Mouse (Mus musculus): Measurements from ENCODE around the gene Lif. TPM values are rescaled to one million over a fixed set of nuclear protein-coding genes. Genes with fewer than 3 reads are reported as not detected.

Lif gene
- total and polyA plus RNA-seq, 2 experiments from 2014 or later, result 0.10 to 0.21 TPM

GRCm38 (mm10) chr11:4319212-4319955 is 62.0 kb downstream of the Lif start:
- 91% methylated on average over 14 of the region's 14 CpGs for WGBS
- no peak for TF ChIP-seq CTCF (IDR thresholded peaks at IDR 0.05; ENCODE audit: low read depth)
- no peak for ATAC-seq
- Histone ChIP-seq H3K27me3 (ENCODE audit: insufficient read depth, low read length) (no peaks in the 10 kb centered on the region), H3K9me3 (ENCODE audit: low read length) (no peaks in the 10 kb centered on the region), H3K27ac (no peak overlapping the region), H3K4me2 (ENCODE audit: low read depth, low read length) (no peak overlapping the region), H3K4me1 (ENCODE audit: insufficient read depth, low read length) (no peaks in the 10 kb centered on the region), H3K9ac (replicated peaks; ENCODE audit: low read length) (no peak overlapping the region), H3K4me3 (ENCODE audit: low read length) (no peak overlapping the region), H3K36me3 (ENCODE audit: insufficient read depth, low read length) (no peaks in the 10 kb centered on the region)
- no peak for DNase-seq (ENCODE audit: low spot score)

GRCm38 (mm10) chr11:4320876-4321275 is 63.5 kb downstream of the Lif start:
- H3K4me1 ChIP-seq (ENCODE audit: insufficient read depth, low read length), result no peaks in the 10 kb centered on the region
- H3K27ac ChIP-seq, result no peak overlapping the region
- TF ChIP-seq CTCF (IDR thresholded peaks at IDR 0.05; ENCODE audit: low read depth), result no peak
- no peaks in the 10 kb centered on the region for H3K36me3 ChIP-seq (ENCODE audit: insufficient read depth, low read length)
- H3K27me3 ChIP-seq (ENCODE audit: insufficient read depth, low read length), result no peaks in the 10 kb centered on the region
- no peak for DNase-seq (ENCODE audit: low spot score)
- H3K9ac ChIP-seq (replicated peaks; ENCODE audit: low read length), result no peak overlapping the region
- H3K9me3 ChIP-seq (ENCODE audit: low read length), result no peaks in the 10 kb centered on the region
- ATAC-seq, result no peak
- no peak overlapping the region for H3K4me2 ChIP-seq (ENCODE audit: low read depth, low read length)
- no peak overlapping the region for H3K4me3 ChIP-seq (ENCODE audit: low read length)
- 69% methylated on average over 4 of the region's 4 CpGs for WGBS

Other genes with a start within 250 kb of the Lif start
- not detected in 2 replicates for gene Sec14l4, start 226.1 kb upstream of the Lif start, total RNA-seq (2014; rRNA removed)
- not detected in 2 replicates for gene Sec14l4, start 226.1 kb upstream of the Lif start, polyA plus RNA-seq (2015; fragmentation: Nextera tagmentation; extraction: Ambion mirVana)
- 0.36 and 1.6 TPM in 2 replicates for gene Sec14l3, start 192.7 kb upstream of the Lif start, total RNA-seq (2014; rRNA removed)
- gene Sec14l3, start 192.7 kb upstream of the Lif start, polyA plus RNA-seq (2015; fragmentation: Nextera tagmentation; extraction: Ambion mirVana), result 1.7 and 1.8 TPM in 2 replicates
- 14.8 and 20.4 TPM in 2 replicates for gene Mtfp1, start 162.1 kb upstream of the Lif start, total RNA-seq (2014; rRNA removed)
- 17.7 TPM in 2 replicates for gene Mtfp1, start 162.1 kb upstream of the Lif start, polyA plus RNA-seq (2015; fragmentation: Nextera tagmentation; extraction: Ambion mirVana)
- gene Sec14l2, start 134.1 kb upstream of the Lif start, total RNA-seq (2014; rRNA removed), result 13.4 and 13.9 TPM in 2 replicates
- 8.1 and 9.5 TPM in 2 replicates for gene Sec14l2, start 134.1 kb upstream of the Lif start, polyA plus RNA-seq (2015; fragmentation: Nextera tagmentation; extraction: Ambion mirVana)
- 84.3 and 90.4 TPM in 2 replicates for gene Rnf215, start 122.4 kb upstream of the Lif start, total RNA-seq (2014; rRNA removed)
- 49.7 and 51.0 TPM in 2 replicates for gene Rnf215, start 122.4 kb upstream of the Lif start, polyA plus RNA-seq (2015; fragmentation: Nextera tagmentation; extraction: Ambion mirVana)
- 20.8 TPM in 2 replicates for gene Ccdc157, start 97.3 kb upstream of the Lif start, total RNA-seq (2014; rRNA removed)
- gene Ccdc157, start 97.3 kb upstream of the Lif start, polyA plus RNA-seq (2015; fragmentation: Nextera tagmentation; extraction: Ambion mirVana), result 10.3 and 10.9 TPM in 2 replicates
- 41.9 and 45.4 TPM in 2 replicates for gene Sf3a1, start 97.2 kb upstream of the Lif start, total RNA-seq (2014; rRNA removed)
- 30.6 and 31.6 TPM in 2 replicates for gene Sf3a1, start 97.2 kb upstream of the Lif start, polyA plus RNA-seq (2015; fragmentation: Nextera tagmentation; extraction: Ambion mirVana)
- 59.1 and 60.8 TPM in 2 replicates for gene Tbc1d10a, start 70.8 kb upstream of the Lif start, total RNA-seq (2014; rRNA removed)
- 34.2 TPM in 2 replicates for gene Tbc1d10a, start 70.8 kb upstream of the Lif start, polyA plus RNA-seq (2015; fragmentation: Nextera tagmentation; extraction: Ambion mirVana)
- 20.6 and 20.7 TPM in 2 replicates for gene Castor1, start 39.3 kb upstream of the Lif start, total RNA-seq (2014; rRNA removed)
- 10.6 and 12.4 TPM in 2 replicates for gene Castor1, start 39.3 kb upstream of the Lif start, polyA plus RNA-seq (2015; fragmentation: Nextera tagmentation; extraction: Ambion mirVana)
- 0.40 TPM in 1 of 2 replicates, not detected in the other for gene Osm, start 21.1 kb upstream of the Lif start, total RNA-seq (2014; rRNA removed)
- gene Osm, start 21.1 kb upstream of the Lif start, polyA plus RNA-seq (2015; fragmentation: Nextera tagmentation; extraction: Ambion mirVana), result 0.08 TPM in 1 of 2 replicates, not detected in the other
- gene Hormad2, start 183.5 kb downstream of the Lif start, total RNA-seq (2014; rRNA removed), result not detected in 2 replicates
- not detected in 2 replicates for gene Hormad2, start 183.5 kb downstream of the Lif start, polyA plus RNA-seq (2015; fragmentation: Nextera tagmentation; extraction: Ambion mirVana)

All from hindbrain, postnatal 0 days (tissue).